In the genomic region with DNA sequence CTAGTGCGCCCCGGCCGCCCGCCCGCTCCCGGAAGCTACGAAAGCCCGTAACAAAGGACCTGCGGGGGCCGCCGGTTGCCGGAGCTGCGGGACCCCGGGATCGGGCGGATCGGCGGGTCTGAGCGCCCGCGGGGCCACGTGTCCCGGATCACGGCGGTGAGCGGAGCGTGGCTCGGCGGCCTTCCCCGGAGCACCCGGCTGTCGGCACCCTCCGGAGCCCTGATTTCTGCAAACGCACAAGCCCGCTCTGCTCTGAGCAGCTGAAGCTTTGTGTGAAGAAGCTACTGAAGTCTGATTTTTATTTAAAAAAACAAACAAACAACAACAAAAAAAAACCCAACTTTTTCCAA, we compare ENCODE assay signal across 8 mouse cellular contexts. TPM values are rescaled to one million over a fixed set of nuclear protein-coding genes. Genes with fewer than 3 reads are reported as not detected.
A peak's percentile ranks its signal among the peaks of the same experiment; 100 is the strongest.
DNase-seq lines count a peak whose midpoint lies in the region; ATAC-seq and TF ChIP-seq lines count a peak whose summit lies in the region.

No protein-coding gene starts in this region.

- peak overlapping the region; percentile 71 for H3K4me2 ChIP-seq in lung, embryonic 16.5 days (ENCODE audit: low read depth, low read length)
- peak overlapping the region; percentile 82 for H3K4me2 ChIP-seq in limb, embryonic 13.5 days (replicated peaks)
- peak overlapping the region; percentile 80 for H3K4me2 ChIP-seq in stomach, embryonic 14.5 days (replicated peaks; ENCODE audit: low read depth, low read length)

- H3K4me1 ChIP-seq in lung, embryonic 16.5 days (replicated peaks; ENCODE audit: control insufficient read depth, insufficient read depth, low read length) = peaks cover 27% of the 10 kb centered on the region
- H3K4me1 ChIP-seq in embryonic fibroblast, embryonic 13.5 days (ENCODE audit: control insufficient read depth, insufficient read depth, low read length) = peaks cover 2% of the 10 kb centered on the region; the same call in 1 of the 2 replicates
- H3K4me1 ChIP-seq in limb, embryonic 13.5 days = peaks cover 34% of the 10 kb centered on the region
- H3K4me1 ChIP-seq in stomach, embryonic 14.5 days (ENCODE audit: control insufficient read depth, insufficient read depth, low read length) = peaks cover 22% of the 10 kb centered on the region

- peak overlapping the region; percentile 80 for H3K9ac ChIP-seq in lung, embryonic 16.5 days (ENCODE audit: low read length)
- peak overlapping the region; percentile 94 for H3K9ac ChIP-seq in limb, embryonic 13.5 days
- H3K9ac ChIP-seq in stomach, embryonic 14.5 days (replicated peaks; ENCODE audit: low read depth, low read length) = peak overlapping the region; percentile 86

- no peaks in the 10 kb centered on the region for H3K27me3 ChIP-seq in lung, embryonic 16.5 days (ENCODE audit: control insufficient read depth, insufficient read depth, low read depth, low read length)
- no peaks in the 10 kb centered on the region for H3K27me3 ChIP-seq in limb, embryonic 13.5 days
- no peaks in the 10 kb centered on the region for H3K27me3 ChIP-seq in stomach, embryonic 14.5 days (ENCODE audit: control insufficient read depth, insufficient read depth, low read length)

- peak; percentile 37 for ATAC-seq in lung, embryonic 16.5 days (ENCODE audit: low read depth)
- ATAC-seq in limb, embryonic 13.5 days (ENCODE audit: low FRiP score, low read depth) = peak; percentile 63
- peak; percentile 53 for ATAC-seq in stomach, embryonic 14.5 days (ENCODE audit: insufficient number of reproducible peaks, insufficient read depth, low FRiP score, low read depth)

- H3K4me3 ChIP-seq in lung, embryonic 16.5 days (ENCODE audit: low read length) = peak overlapping the region; percentile 99
- H3K4me3 ChIP-seq in embryonic fibroblast, embryonic 13.5 days (ENCODE audit: insufficient read depth, low read length) = peak overlapping the region; percentile 95
- peak overlapping the region; percentile 87 for H3K4me3 ChIP-seq in limb, embryonic 13.5 days
- H3K4me3 ChIP-seq in stomach, embryonic 14.5 days (ENCODE audit: low read depth, low read length) = peak overlapping the region; percentile 96

- TF ChIP-seq POLR2A in embryonic fibroblast, embryonic 13.5 days (IDR thresholded peaks at IDR 0.05; ENCODE audit: low read depth, low read length) = peak; percentile 28; the same call in 1 of the 2 replicates

- H3K9me3 ChIP-seq in lung, embryonic 16.5 days (ENCODE audit: control insufficient read depth, low read length) = no peaks in the 10 kb centered on the region
- no peaks in the 10 kb centered on the region for H3K9me3 ChIP-seq in limb, embryonic 13.5 days
- no peaks in the 10 kb centered on the region for H3K9me3 ChIP-seq in stomach, embryonic 14.5 days (ENCODE audit: control insufficient read depth, low read depth, low read length)

- H3K36me3 ChIP-seq in lung, embryonic 16.5 days (ENCODE audit: control insufficient read depth, insufficient read depth, low read length) = peaks cover 6% of the 10 kb centered on the region; the same call in 1 of the 2 replicates
- peaks cover 19% of the 10 kb centered on the region for H3K36me3 ChIP-seq in limb, embryonic 13.5 days
- peaks cover 15% of the 10 kb centered on the region for H3K36me3 ChIP-seq in stomach, embryonic 14.5 days (ENCODE audit: control insufficient read depth, insufficient read depth, low read length)

- no peak for TF ChIP-seq CTCF in embryonic fibroblast, embryonic 13.5 days (IDR thresholded peaks at IDR 0.05; ENCODE audit: borderline replicate concordance, insufficient read depth, low read length)

- WGBS in lung, embryonic 16.5 days = under 1% methylated on average over 35 of the region's 35 CpGs
- WGBS in limb, embryonic 13.5 days = under 1% methylated on average over 35 of the region's 35 CpGs
- whole genome bisulfite sequencing in stomach, embryonic 14.5 days = under 1% methylated on average over 35 of the region's 35 CpGs

- no peak for DNase-seq in lung, postnatal 36 days
- no peak for DNase-seq in adrenal gland, postnatal 4 days (ENCODE audit: low spot score in 2 of 2)
- DNase-seq in adrenal gland, adult (ENCODE audit: inconsistent age in 2 of 2, low spot score in 1 of 2) = no peak
- no peak for DNase-seq in embryo, embryonic 10 days (ENCODE audit: low spot score)

- H3K27ac ChIP-seq in lung, embryonic 16.5 days (ENCODE audit: low read length) = peak overlapping the region; percentile 56
- H3K27ac ChIP-seq in embryonic fibroblast, embryonic 13.5 days (ENCODE audit: insufficient read depth, low read length) = no peak overlapping the region
- peak overlapping the region; percentile 82 for H3K27ac ChIP-seq in limb, embryonic 13.5 days
- peak overlapping the region; percentile 77 for H3K27ac ChIP-seq in stomach, embryonic 14.5 days (ENCODE audit: low read length)

RNA-seq across cellular contexts. Expression of a gene that starts 0.3 kb away (rescaled TPM):
- 16.2 and 17.1 TPM in 2 replicates for polyA plus RNA-seq in lung, embryonic 16.5 days (2015; fragmentation: Nextera tagmentation; extraction: Ambion mirVana)
- 9.3 and 10.6 TPM in 2 replicates for polyA plus RNA-seq in embryonic fibroblast, embryonic 13.5 days (2011; ENCODE audit: insufficient read length, low read depth, missing spikeins)
- 22.1 and 22.9 TPM in 2 replicates for polyA plus RNA-seq in limb, embryonic 13.5 days (2015; fragmentation: Nextera tagmentation; extraction: Ambion mirVana)
- polyA plus RNA-seq in stomach, embryonic 14.5 days (2014; fragmentation: Nextera tagmentation; extraction: Ambion mirVana) = 21.7 and 22.1 TPM in 2 replicates
- 10 to 100 TPM; 39.8 to 41.4 TPM for total RNA-seq in adrenal gland, postnatal 4 days (2021)

RNA-seq across cellular contexts. Expression of a gene that starts 0.6 kb away (rescaled TPM):
- 8.1 and 8.9 TPM in 2 replicates for polyA plus RNA-seq in lung, embryonic 16.5 days (2015; fragmentation: Nextera tagmentation; extraction: Ambion mirVana)
- polyA plus RNA-seq in embryonic fibroblast, embryonic 13.5 days (2011; ENCODE audit: insufficient read length, low read depth, missing spikeins) = 17.0 and 19.3 TPM in 2 replicates
- 11.9 TPM in 2 replicates for polyA plus RNA-seq in limb, embryonic 13.5 days (2015; fragmentation: Nextera tagmentation; extraction: Ambion mirVana)
- polyA plus RNA-seq in stomach, embryonic 14.5 days (2014; fragmentation: Nextera tagmentation; extraction: Ambion mirVana) = 11.4 and 12.6 TPM in 2 replicates
- total RNA-seq in adrenal gland, postnatal 4 days (2021) = 10 to 100 TPM; 19.1 to 19.4 TPM

RNA-seq across cellular contexts. Expression of a gene that starts 24.7 kb away (rescaled TPM):
- not detected in 2 replicates for polyA plus RNA-seq in lung, embryonic 16.5 days (2015; fragmentation: Nextera tagmentation; extraction: Ambion mirVana)
- not detected in 2 replicates for polyA plus RNA-seq in embryonic fibroblast, embryonic 13.5 days (2011; ENCODE audit: insufficient read length, low read depth, missing spikeins)
- 0.15 and 0.20 TPM in 2 replicates for polyA plus RNA-seq in limb, embryonic 13.5 days (2015; fragmentation: Nextera tagmentation; extraction: Ambion mirVana)
- polyA plus RNA-seq in stomach, embryonic 14.5 days (2014; fragmentation: Nextera tagmentation; extraction: Ambion mirVana) = 0.14 TPM in 1 of 2 replicates, not detected in the other
- not detected for total RNA-seq in adrenal gland, postnatal 4 days (2021)
